Mouse (Mus musculus) cortical plate, adult 2 months (tissue): ENCODE measurements around the gene Dgcr8.

Experiments
- CTCF ChIP-seq: fragments of 200-500 bp; IDR thresholded peaks from 2 replicates; pipeline ENCODE4 v1.5.1; 2011; ENCODE audit warnings: mild to moderate bottlenecking, control low read depth, low read length; ENCODE audit not compliant: insufficient read depth; ENCODE audit errors: extremely low read depth
- POLR2A ChIP-seq: fragments of 200-500 bp; IDR thresholded peaks from 2 replicates; pipeline ENCODE4 v1.6.1; 2011; ENCODE audit warnings: mild to moderate bottlenecking, low read length, control low read depth; ENCODE audit not compliant: insufficient read depth; ENCODE audit errors: extremely low read depth

DNA sequence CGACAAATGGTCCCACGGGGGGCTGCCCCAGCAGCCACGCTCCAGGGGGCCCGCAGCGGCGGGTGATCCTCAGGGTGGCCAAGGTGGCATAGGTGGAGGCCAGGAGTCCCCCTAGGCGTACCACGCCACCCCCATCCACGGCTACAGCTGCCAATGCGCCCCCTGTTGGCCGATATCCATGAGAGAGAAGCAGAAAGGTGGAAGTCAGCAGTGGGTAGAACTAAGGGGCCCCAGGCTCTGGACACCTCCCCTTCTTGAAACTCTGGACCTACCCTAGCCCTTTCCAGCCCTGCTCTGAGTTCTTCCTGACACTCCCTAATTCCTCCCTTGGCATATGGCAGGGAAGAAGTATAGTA is 67.5 kb downstream of the Dgcr8 start:
- no peak for TF ChIP-seq POLR2A
- TF ChIP-seq CTCF: no peak
